Mouse (Mus musculus) lung, embryonic 15.5 days (tissue): ENCODE data around the gene Cd40. TPM values are rescaled to one million over a fixed set of nuclear protein-coding genes. Genes with fewer than 3 reads are reported as not detected.

ENCODE experiments used
- ATAC-seq: fragments of 200-750 bp; cut with Nextera tagmentation; 2 replicates; pipeline ENCODE4 v1.8.0; 2017; ENCODE audit warnings: moderate number of reproducible peaks, borderline replicate concordance; ENCODE audit not compliant: low FRiP score, low TSS enrichment; ENCODE audit errors: extremely low read depth
- H3K27ac ChIP-seq: fragments of 300-500 bp; sonication (generic); 2 replicates; pipeline ENCODE4 v1.5.1; 2015; ENCODE audit warnings: moderate library complexity, mild to moderate bottlenecking, inconsistent platforms
- H3K27me3 ChIP-seq: fragments of 300-500 bp; sonication (generic); 2 replicates; pipeline ENCODE4 v1.6.1; 2015; ENCODE audit warnings: inconsistent platforms
- H3K36me3 ChIP-seq: fragments of 300-500 bp; sonication (generic); 2 replicates; pipeline ENCODE4 v1.6.1; 2015; ENCODE audit warnings: inconsistent platforms
- H3K4me1 ChIP-seq: fragments of 300-500 bp; sonication (generic); 2 replicates; pipeline ENCODE4 v1.6.1; 2015; ENCODE audit warnings: inconsistent platforms
- H3K4me2 ChIP-seq: fragments of 300-500 bp; sonication (generic); 2 replicates; pipeline ENCODE4 v1.6.1; 2015; ENCODE audit warnings: inconsistent platforms, mild to moderate bottlenecking, moderate library complexity
- H3K4me3 ChIP-seq: fragments of 300-500 bp; sonication (generic); 2 replicates; pipeline ENCODE4 v1.5.1; 2015; ENCODE audit warnings: mild to moderate bottlenecking, inconsistent platforms
- H3K9ac ChIP-seq: fragments of 300-500 bp; sonication (generic); 2 replicates; pipeline ENCODE4 v1.6.1; 2015; ENCODE audit warnings: inconsistent platforms
- H3K9me3 ChIP-seq: fragments of 300-500 bp; sonication (generic); 2 replicates; pipeline ENCODE4 v1.6.1; 2016; ENCODE audit warnings: inconsistent platforms
- WGBS: fragments of 180-500 bp; shearing (Covaris S2); methylation state at CpG from one replicate; pipeline ENCODE4 v1.1.7; 2015; 5-methylcytosine and 5-hydroxymethylcytosine counted together
- polyA plus RNA-seq: library from polyadenylated mRNA; unstranded; fragments of >200 nt; fragmentation: Nextera tagmentation; extraction: Ambion mirVana; gene quantifications from 2 replicates; pipeline ENCODE4 v1.2.1, GENCODE M21; 2015

Cd40 gene
- polyA plus RNA-seq, 1 experiment from 2014 or later: 35.4 TPM

DNA sequence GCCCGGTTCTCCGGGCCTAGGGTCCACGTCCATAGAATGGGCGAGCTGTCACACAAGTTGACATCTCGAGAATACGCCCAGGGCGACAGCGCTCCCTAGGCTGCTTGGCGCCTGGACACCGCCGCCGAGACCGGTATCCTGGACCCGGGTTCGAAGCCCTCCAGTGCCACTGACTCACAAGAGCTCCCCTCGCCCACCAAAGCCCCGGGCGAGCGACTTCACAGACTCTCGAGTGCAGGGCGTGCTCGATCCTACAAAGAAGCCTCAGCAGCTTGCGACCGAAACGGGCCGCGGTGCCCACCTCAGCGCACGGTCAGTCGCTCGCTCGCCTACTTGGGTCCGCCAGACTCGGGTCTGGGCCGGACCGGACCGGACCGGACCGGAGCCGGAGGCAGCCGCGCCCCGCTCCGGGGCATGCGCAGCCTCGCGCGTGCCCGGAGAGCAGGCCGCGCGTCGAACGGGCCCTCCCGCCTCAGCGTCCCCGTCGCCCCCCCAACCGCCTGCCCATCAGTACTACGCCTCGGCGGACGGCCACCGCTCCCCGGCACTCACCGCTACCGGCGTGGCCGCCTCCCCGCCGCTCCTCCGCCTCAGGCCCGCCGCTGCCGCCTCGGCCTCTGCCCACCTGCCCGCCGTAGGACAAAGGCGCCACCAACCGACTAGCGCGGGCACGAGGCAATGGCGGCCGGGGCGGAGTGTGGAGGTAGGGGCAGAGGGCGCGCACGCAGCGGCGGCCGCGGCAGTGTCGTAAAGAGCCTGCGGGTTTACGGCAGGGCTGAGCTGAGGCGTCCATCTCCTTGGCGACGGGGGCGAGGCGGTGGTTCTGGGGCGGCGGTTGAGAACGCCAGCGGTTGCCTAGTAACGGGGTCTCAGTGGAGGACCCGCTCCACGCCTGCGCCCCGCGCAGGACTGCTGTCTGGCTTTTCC lies 21.0 kb upstream of the Cd40 start, which contains the start of gene Ncoa5:
Gene Ncoa5 (minus strand): TSS at position 737 of the 927 bp plus-strand sequence.
- Histone ChIP-seq H3K4me2 (peak within 1 kb of the TSS; percentile 74), H3K36me3 (no peaks in the 10 kb centered on the region), H3K4me3 (peak within 1 kb of the TSS; percentile 91), H3K9ac (peak within 1 kb of the TSS; percentile 94), H3K4me1 (peaks cover 22% of the 10 kb centered on the region), H3K27me3 (no peaks in the 10 kb centered on the region), H3K27ac (peak within 1 kb of the TSS; percentile 80), H3K9me3 (no peaks in the 10 kb centered on the region)
- WGBS: under 1% methylated on average over 108 of the region's 111 CpGs
- peak; percentile 94 for ATAC-seq

DNA sequence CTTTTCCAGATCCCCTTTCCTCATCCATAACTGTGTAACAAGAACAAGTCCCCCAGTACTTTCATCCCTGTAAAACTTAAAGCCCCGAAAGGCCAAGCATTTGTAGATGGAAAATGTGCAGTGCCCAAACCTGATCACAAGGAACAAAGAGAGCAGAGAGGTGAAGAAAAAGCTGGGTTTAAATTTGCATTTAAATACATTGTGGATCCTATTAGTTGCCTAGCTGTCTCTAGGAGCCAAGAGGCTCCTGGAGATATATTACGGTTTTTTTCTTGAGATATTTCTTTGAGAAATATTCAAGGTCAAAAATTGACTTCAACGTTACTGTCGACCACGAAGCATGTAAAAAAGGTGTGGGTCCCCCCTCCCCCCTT lies 20.4 kb upstream of the Cd40 start:
- 45% methylated on average over 5 of the region's 5 CpGs for WGBS
- H3K9ac ChIP-seq: no peak overlapping the region
- peaks cover 22% of the 10 kb centered on the region for H3K4me1 ChIP-seq
- H3K4me3 ChIP-seq: peak overlapping the region; percentile 91
- H3K9me3 ChIP-seq: no peaks in the 10 kb centered on the region
- H3K27ac ChIP-seq: no peak overlapping the region
- ATAC-seq: no peak
- H3K27me3 ChIP-seq: no peaks in the 10 kb centered on the region
- peak overlapping the region; percentile 48 for H3K4me2 ChIP-seq
- no peaks in the 10 kb centered on the region for H3K36me3 ChIP-seq

DNA sequence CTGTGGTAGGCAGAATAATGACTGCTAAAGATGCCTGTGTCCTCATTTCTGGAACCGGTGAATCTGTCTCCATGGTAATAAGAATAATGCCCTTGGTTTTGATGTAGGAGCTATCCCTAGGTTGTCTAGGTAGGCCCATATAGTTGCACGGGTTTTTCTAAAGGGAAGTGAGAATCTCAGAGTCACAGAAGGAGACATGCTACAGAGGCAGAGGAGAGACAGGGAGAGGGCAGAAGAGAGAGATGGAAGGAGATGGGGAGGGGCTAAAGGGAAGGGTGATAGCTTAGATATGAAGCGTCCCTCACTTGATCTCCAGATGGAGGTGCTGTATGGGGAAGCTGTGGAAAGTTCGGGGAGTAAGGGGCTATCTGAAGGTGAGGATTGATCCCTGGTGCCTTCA lies 18.0 kb upstream of the Cd40 start:
- H3K27me3 ChIP-seq: no peaks in the 10 kb centered on the region
- no peaks in the 10 kb centered on the region for H3K36me3 ChIP-seq
- no peak overlapping the region for H3K27ac ChIP-seq
- H3K9ac ChIP-seq: no peak overlapping the region
- H3K4me2 ChIP-seq: no peak overlapping the region
- no peak overlapping the region for H3K4me3 ChIP-seq
- WGBS: 59% methylated on average over 4 of the region's 4 CpGs
- no peaks in the 10 kb centered on the region for H3K9me3 ChIP-seq
- peaks cover 17% of the 10 kb centered on the region for H3K4me1 ChIP-seq
- ATAC-seq: no peak

DNA sequence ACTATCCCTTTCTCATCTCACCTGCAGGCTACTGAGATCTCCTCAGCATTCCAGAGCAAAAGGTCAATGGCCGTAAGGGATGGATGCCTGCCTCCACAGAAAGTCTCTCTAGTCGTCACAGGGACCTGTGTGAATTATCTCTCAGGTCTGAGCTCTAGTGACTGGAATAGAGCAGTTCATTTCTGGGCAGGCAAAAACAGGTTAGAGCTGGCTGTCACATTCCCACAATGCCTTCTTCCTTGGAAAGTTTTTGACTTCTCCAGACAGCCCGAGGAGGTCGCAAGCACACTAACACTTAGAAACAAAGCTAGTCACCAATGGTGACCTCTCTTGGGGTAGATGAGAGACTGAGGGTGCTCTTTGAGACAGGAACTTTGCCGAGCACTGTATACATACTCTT lies 13.3 kb upstream of the Cd40 start:
- ATAC-seq: no peak
- Histone ChIP-seq H3K9me3 (no peaks in the 10 kb centered on the region), H3K4me1 (no peaks in the 10 kb centered on the region), H3K4me3 (no peak overlapping the region), H3K27ac (no peak overlapping the region), H3K9ac (no peak overlapping the region), H3K36me3 (no peaks in the 10 kb centered on the region), H3K27me3 (no peaks in the 10 kb centered on the region), H3K4me2 (no peak overlapping the region)
- 65% methylated on average over 5 of the region's 5 CpGs for WGBS

DNA sequence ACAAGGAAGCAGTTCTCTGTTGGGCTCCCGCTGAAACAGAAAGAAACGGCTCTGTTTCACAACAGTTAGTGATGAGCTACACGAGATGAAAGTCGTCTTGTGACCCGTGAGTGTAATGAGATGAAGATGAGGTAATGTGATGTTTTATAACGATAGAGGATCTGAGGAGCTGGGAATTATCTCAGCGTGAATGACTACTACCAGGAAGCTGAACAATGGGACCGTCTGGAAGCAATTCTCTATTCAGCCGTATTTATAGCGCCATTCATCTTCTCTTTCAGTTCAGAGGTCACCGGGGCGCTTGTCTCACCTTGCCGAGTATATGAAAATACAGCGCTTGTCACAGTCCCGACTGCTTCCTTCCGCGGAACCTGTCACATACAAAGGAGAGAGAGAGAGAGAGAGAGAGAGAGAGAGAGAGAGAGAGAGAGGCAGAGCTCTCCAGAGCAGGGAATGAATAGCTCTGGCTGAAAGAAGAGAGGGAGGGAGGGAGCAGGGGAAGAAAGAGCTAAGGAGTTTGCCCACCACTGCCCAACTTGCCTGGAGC lies 12.3 kb upstream of the Cd40 start:
- Histone ChIP-seq H3K9ac (no peak overlapping the region), H3K4me1 (no peaks in the 10 kb centered on the region), H3K4me3 (no peak overlapping the region), H3K27ac (no peak overlapping the region), H3K36me3 (no peaks in the 10 kb centered on the region), H3K4me2 (no peak overlapping the region), H3K27me3 (no peaks in the 10 kb centered on the region), H3K9me3 (no peaks in the 10 kb centered on the region)
- 18% methylated on average over 17 of the region's 17 CpGs for WGBS
- ATAC-seq: no peak

DNA sequence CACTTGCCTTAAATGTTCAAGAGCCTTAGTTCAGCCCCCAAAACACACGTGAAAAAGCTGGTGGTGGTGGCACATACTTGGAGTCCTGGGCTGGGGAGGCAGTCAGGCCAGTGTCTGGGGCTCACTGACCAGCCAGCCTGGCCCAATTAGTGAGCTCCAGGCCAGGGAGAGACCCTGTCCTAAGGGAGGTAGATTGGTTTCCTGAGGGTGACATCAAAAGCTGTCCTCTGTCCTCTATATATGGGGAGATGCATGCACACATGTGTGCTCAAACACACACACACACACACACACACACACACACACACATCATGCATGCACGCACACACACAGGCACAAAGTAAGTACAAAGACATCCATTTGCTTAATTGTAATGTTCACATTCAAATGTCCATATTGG lies 11.7 kb upstream of the Cd40 start:
- WGBS: 58% methylated on average over 2 of the region's 2 CpGs
- Histone ChIP-seq H3K9me3 (no peaks in the 10 kb centered on the region), H3K4me2 (no peak overlapping the region), H3K4me1 (no peaks in the 10 kb centered on the region), H3K27me3 (no peaks in the 10 kb centered on the region), H3K9ac (no peak overlapping the region), H3K27ac (no peak overlapping the region), H3K4me3 (no peak overlapping the region), H3K36me3 (no peaks in the 10 kb centered on the region)
- no peak for ATAC-seq

DNA sequence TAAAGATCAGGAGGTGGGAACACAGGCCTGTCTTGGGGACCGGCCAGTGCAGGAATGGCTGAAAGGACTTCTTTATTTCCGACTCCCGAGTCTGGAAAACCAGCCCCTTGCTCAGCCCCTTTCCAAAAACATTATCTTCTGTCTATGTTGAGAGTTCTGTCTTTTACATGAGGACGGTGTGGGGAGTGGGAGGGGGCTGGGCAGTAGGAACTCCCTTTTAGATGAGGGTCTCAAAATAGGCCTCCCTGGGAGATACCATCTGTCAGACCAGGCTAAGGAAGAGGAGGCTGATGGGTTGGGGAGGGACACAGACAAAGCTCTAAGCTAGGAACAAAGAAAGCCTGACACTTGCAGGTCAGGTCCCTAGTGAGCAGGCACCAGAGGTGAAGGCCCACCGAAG lies 6.4 kb upstream of the Cd40 start:
- Histone ChIP-seq H3K9me3 (no peaks in the 10 kb centered on the region), H3K4me1 (no peaks in the 10 kb centered on the region), H3K4me3 (no peak overlapping the region), H3K27ac (no peak overlapping the region), H3K27me3 (peaks cover 5% of the 10 kb centered on the region; the same call in 1 of the 2 replicates), H3K9ac (no peak overlapping the region), H3K36me3 (no peaks in the 10 kb centered on the region), H3K4me2 (no peak overlapping the region)
- no peak for ATAC-seq
- WGBS: 60% methylated on average over 5 of the region's 5 CpGs

DNA sequence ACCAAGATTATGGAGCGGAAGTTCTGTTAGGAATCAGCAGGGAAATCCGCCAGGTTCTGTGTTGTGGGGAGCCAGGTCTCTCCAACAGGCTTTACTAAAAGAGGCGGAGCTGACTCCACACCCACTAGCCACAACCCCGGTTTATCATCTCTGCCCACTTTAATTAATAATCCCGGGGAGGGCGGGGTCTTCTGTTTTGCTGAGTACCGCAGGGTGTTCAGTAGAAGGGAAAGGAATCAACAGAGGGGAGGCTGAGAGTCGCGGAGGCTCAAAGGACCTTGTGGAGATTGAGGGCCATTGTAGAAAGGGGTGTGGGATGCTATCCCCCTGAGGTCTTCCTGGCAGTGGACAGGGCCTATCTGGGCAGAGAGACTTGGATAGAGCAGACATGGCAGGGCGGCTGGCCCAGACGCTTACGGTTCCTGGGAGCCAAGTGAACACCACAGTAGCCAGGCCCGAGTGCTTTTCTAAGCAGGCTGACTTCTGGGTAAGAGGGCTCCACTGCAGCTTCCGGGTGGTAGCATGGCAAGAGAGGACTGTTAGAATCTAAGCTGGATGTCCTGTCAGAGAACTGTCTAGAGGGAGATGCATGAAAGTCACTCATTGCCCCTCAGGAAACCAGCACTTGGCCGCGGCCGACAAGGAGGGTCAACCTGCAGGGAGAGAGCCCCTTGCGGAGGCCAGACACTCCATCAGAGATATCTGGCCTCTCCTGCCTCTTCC lies 4.4 kb upstream of the Cd40 start:
- Histone ChIP-seq H3K4me3 (no peak overlapping the region), H3K4me2 (no peak overlapping the region), H3K27ac (no peak overlapping the region), H3K9ac (no peak overlapping the region), H3K27me3 (peaks cover 6% of the 10 kb centered on the region; the same call in 1 of the 2 replicates), H3K9me3 (no peaks in the 10 kb centered on the region), H3K36me3 (no peaks in the 10 kb centered on the region), H3K4me1 (peaks cover 12% of the 10 kb centered on the region)
- WGBS: 69% methylated on average over 18 of the region's 18 CpGs
- no peak for ATAC-seq

DNA sequence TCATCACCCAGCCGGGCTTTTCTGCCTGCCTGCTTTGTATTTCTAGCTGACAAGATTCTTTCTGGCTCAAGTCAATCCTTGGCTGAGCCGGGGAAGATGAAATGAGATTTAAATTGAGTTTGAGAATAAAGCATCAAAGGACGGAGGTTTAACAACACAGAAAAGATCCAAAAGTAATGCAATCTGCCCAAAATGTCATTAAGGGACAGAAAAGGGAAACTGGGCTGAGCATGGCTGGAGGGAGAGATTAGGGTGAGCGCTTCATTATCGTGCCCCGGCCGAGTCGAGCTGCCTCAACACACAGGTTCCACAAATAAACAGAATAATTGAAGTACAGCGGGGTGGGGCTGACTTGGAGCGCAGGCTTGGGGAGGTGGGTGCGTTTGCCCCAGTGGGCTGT lies 3.9 kb upstream of the Cd40 start:
- no peak overlapping the region for H3K9ac ChIP-seq
- 23% methylated on average over 11 of the region's 11 CpGs for WGBS
- no peak overlapping the region for H3K4me2 ChIP-seq
- H3K36me3 ChIP-seq: no peaks in the 10 kb centered on the region
- no peaks in the 10 kb centered on the region for H3K9me3 ChIP-seq
- H3K27ac ChIP-seq: no peak overlapping the region
- peaks cover 17% of the 10 kb centered on the region for H3K4me1 ChIP-seq
- no peak overlapping the region for H3K4me3 ChIP-seq
- no peak for ATAC-seq
- peaks cover 8% of the 10 kb centered on the region; the same call in 1 of the 2 replicates for H3K27me3 ChIP-seq

DNA sequence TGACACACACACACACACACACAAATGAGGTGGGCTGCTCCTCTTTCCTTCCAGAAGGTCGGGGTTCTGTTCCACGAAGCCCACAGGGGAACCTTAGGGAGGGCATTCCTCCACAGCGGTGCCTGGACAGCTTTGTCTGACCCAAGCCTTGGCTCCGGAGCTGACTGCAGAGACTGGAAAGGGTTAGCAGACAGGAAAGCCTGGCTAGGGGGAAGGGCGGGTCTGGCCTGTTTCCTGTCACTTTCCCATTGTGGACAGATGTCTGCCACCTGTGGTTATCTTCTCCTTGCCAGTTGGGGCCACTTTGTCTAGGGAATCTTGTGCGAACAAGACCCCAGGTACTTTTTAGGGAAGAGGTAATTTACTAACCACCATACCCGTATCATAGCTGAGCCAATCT lies 478 bp downstream of the Cd40 start:
- peak overlapping the region; percentile 34 for H3K9ac ChIP-seq
- no peaks in the 10 kb centered on the region for H3K9me3 ChIP-seq
- no peaks in the 10 kb centered on the region for H3K36me3 ChIP-seq
- H3K4me2 ChIP-seq: peak overlapping the region; percentile 63
- WGBS: 3% methylated on average over 7 of the region's 7 CpGs
- H3K4me1 ChIP-seq: peaks cover 40% of the 10 kb centered on the region
- H3K27me3 ChIP-seq: peaks cover 3% of the 10 kb centered on the region; the same call in 1 of the 2 replicates
- peak overlapping the region; percentile 46 for H3K4me3 ChIP-seq
- ATAC-seq: peak; percentile 60; the same call in 1 of the 2 replicates
- H3K27ac ChIP-seq: peak overlapping the region; percentile 57

DNA sequence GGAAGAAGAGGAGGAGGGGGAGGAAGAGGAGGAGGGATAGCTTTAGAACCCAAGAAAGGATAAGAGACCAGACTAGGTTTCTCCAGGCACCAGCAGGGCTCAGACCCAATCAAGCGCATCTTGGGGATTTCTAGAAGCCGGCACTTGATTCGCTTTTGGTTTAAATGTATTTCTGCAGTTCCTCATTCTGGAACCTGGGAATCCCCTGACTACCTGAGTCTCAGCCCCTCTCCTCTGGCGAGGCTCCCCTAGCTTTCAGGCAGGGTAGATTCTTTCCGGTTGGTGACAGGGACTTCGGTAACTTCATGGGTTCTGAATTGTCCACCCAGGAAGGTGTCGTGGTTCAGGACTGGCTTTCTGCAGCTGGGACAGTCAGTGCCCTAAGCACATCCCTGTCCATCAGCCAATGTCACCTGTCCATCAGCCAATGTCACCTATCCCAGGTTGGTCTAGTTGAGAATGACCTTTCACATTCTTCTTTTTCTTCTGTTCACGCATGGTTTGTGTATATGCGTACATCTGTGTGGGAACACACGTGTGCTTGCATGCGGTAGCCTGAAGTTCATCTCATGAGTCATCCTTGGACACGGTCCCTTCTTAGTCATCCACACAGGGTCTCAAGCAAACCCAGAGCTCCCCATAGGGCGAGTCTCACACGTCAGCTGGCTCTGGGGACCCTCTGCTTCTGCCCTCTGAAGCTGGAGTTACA lies 1.1 kb downstream of the Cd40 start:
- H3K4me3 ChIP-seq: peak overlapping the region; percentile 46
- peaks cover 40% of the 10 kb centered on the region for H3K4me1 ChIP-seq
- no peaks in the 10 kb centered on the region for H3K9me3 ChIP-seq
- ATAC-seq: no peak
- peak overlapping the region; percentile 63 for H3K4me2 ChIP-seq
- no peaks in the 10 kb centered on the region for H3K36me3 ChIP-seq
- H3K27me3 ChIP-seq: peaks cover 3% of the 10 kb centered on the region; the same call in 1 of the 2 replicates
- 74% methylated on average over 14 of the region's 14 CpGs for WGBS
- no peak overlapping the region for H3K9ac ChIP-seq
- H3K27ac ChIP-seq: no peak overlapping the region
